In the genomic region with DNA sequence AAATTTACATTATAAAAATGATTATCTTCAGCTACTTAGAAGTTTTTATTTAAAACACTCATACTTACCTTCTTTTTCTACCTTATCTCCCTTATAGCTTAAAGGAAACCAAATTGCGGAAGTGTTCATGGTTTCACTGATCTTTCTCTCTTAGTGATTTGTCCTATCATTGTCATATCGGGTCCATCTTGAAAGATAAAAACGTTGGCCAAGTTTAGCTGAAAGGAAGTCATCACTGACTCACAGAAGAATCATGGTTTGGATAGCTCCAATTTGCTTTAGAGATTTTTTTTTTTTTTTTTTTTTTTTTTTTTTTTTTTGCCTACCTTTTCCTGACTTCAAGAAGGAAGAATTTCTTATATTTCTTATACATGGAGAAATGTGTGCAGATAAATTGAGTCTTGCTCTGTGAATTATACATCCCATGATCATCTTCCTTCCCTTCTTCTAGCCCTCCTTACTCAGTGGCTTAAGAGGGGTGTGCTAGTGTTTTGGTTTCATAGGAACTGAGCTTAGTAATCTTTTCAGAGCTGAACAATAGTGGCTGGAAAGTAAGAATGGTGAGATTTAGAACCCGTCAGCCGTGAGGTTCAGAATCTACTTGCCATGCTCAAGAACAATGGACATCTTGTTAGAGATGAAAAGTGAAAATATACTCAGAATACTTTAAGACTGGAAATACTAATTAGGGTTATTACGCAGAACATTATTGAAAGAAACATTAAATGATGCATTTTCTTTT, we compare ENCODE assay signal across 24 mouse cellular contexts.
DNase-seq lines count a peak whose midpoint lies in the region; ATAC-seq and TF ChIP-seq lines count a peak whose summit lies in the region.
"Had no signal": no experiment of that assay in that cellular context is flagged by ENCODE, and none has a peak within 500 bp of the region (broad histone marks: within the 10 kb centered on the region; RNA-seq: fewer than 3 reads in every experiment).

No protein-coding gene starts in this region.

- no peak for DNase-seq in forebrain, embryonic 11.5 days (ENCODE audit: low spot score)
- DNase-seq in 416B (ENCODE audit: low read depth) (peak; percentile 89), ES-E14 (ENCODE audit: low read depth, low spot score) (no peak)
- peak; percentile 15 for DNase-seq in brain, embryonic 14.5 days (ENCODE audit: low read depth)
- no peak for DNase-seq in cerebellum, postnatal 25 days
- DNase-seq in cerebellum, postnatal 14 days, result no peak
- DNase-seq: adrenal gland, postnatal 14 days; B cell, adult 2 months; cerebellum, adult 18-20 months; cerebellum, adult 9-11 months; gastrocnemius, postnatal 10 days; heart, postnatal 14 days; kidney, adult 2 months had no signal

- H3K27ac ChIP-seq in forebrain, embryonic 11.5 days (ENCODE audit: low read depth, low read length), result no peak overlapping the region
- H3K27ac ChIP-seq in forebrain, embryonic 15.5 days (replicated peaks), result no peak overlapping the region
- H3K27ac ChIP-seq in ES-E14 (ENCODE audit: insufficient read depth, low read depth, low read length, poor library complexity, severe bottlenecking), result no peak overlapping the region
- H3K27ac ChIP-seq in kidney, embryonic 15.5 days, result no peak overlapping the region
- H3K27ac ChIP-seq: embryonic facial prominence, embryonic 13.5 days; heart, embryonic 10.5 days; heart, embryonic 15.5 days; hindbrain, embryonic 13.5 days; hindbrain, postnatal 0 days; intestine, embryonic 15.5 days had no signal

- H3K36me3 ChIP-seq in forebrain, embryonic 11.5 days (ENCODE audit: control insufficient read depth, insufficient read depth, low read length), result no peaks in the 10 kb centered on the region
- no peaks in the 10 kb centered on the region for H3K36me3 ChIP-seq in forebrain, embryonic 15.5 days
- H3K36me3 ChIP-seq in ES-E14 (ENCODE audit: control insufficient read depth, insufficient read depth, low read length, poor library complexity, severe bottlenecking), result no peaks in the 10 kb centered on the region
- no peaks in the 10 kb centered on the region for H3K36me3 ChIP-seq in kidney, embryonic 15.5 days
- H3K36me3 ChIP-seq: embryonic facial prominence, embryonic 13.5 days; heart, embryonic 10.5 days; heart, embryonic 15.5 days; hindbrain, embryonic 13.5 days; intestine, embryonic 15.5 days had no signal

- no peaks in the 10 kb centered on the region for H3K4me1 ChIP-seq in forebrain, embryonic 11.5 days (replicated peaks; ENCODE audit: control insufficient read depth, insufficient read depth, low read length)
- H3K4me1 ChIP-seq in forebrain, embryonic 15.5 days, result no peaks in the 10 kb centered on the region
- no peaks in the 10 kb centered on the region for H3K4me1 ChIP-seq in ES-E14 (ENCODE audit: control insufficient read depth in 2 of 2, insufficient read depth in 2 of 2, low read length in 2 of 2, poor library complexity in 1 of 2)
- H3K4me1 ChIP-seq in kidney, embryonic 15.5 days, result no peaks in the 10 kb centered on the region
- H3K4me1 ChIP-seq: embryonic facial prominence, embryonic 13.5 days; heart, embryonic 10.5 days; hindbrain, embryonic 13.5 days; intestine, embryonic 15.5 days had no signal

- H3K9ac ChIP-seq in forebrain, embryonic 11.5 days (ENCODE audit: low read length), result no peak overlapping the region
- no peak overlapping the region for H3K9ac ChIP-seq in forebrain, embryonic 15.5 days (replicated peaks)
- no peak overlapping the region for H3K9ac ChIP-seq in ES-E14 (ENCODE audit: insufficient read depth, low read depth, low read length, poor library complexity, severe bottlenecking)
- no peak overlapping the region for H3K9ac ChIP-seq in kidney, embryonic 15.5 days
- H3K9ac ChIP-seq: embryonic facial prominence, embryonic 13.5 days; heart, embryonic 15.5 days; hindbrain, embryonic 13.5 days; intestine, embryonic 15.5 days had no signal

- peak; percentile 51; the same call in 1 of the 2 replicates for ATAC-seq in forebrain, embryonic 11.5 days (replicated peaks; ENCODE audit: low FRiP score)
- no peak for ATAC-seq in forebrain, embryonic 15.5 days (replicated peaks)
- no peak for ATAC-seq in kidney, embryonic 15.5 days (replicated peaks; ENCODE audit: low FRiP score)
- ATAC-seq: activated CD4-positive, CD25-positive, alpha-beta regulatory T cell, adult 4 months; forebrain, embryonic 14.5 days; hindbrain, postnatal 0 days; intestine, embryonic 15.5 days; Patski had no signal

- WGBS in forebrain, embryonic 11.5 days, result 59% methylated on average over 6 of the region's 6 CpGs
- WGBS in forebrain, embryonic 15.5 days, result 52% methylated on average over 6 of the region's 6 CpGs
- WGBS in kidney, embryonic 15.5 days, result 84% methylated on average over 6 of the region's 6 CpGs

- H3K9me3 ChIP-seq in forebrain, embryonic 11.5 days (ENCODE audit: control insufficient read depth, low read length), result no peaks in the 10 kb centered on the region
- no peaks in the 10 kb centered on the region for H3K9me3 ChIP-seq in forebrain, embryonic 15.5 days
- H3K9me3 ChIP-seq in ES-E14 (ENCODE audit: control insufficient read depth, insufficient read depth, low read depth, low read length), result no peaks in the 10 kb centered on the region
- H3K9me3 ChIP-seq in kidney, embryonic 15.5 days (replicated peaks), result no peaks in the 10 kb centered on the region
- H3K9me3 ChIP-seq: embryonic facial prominence, embryonic 13.5 days; heart, embryonic 10.5 days; heart, embryonic 15.5 days; hindbrain, embryonic 13.5 days; intestine, embryonic 15.5 days had no signal

- H3K27me3 ChIP-seq in forebrain, embryonic 11.5 days (ENCODE audit: control insufficient read depth, insufficient read depth, low read length), result no peaks in the 10 kb centered on the region
- no peaks in the 10 kb centered on the region for H3K27me3 ChIP-seq in forebrain, embryonic 15.5 days
- no peaks in the 10 kb centered on the region for H3K27me3 ChIP-seq in kidney, embryonic 15.5 days
- H3K27me3 ChIP-seq: embryonic facial prominence, embryonic 13.5 days; heart, embryonic 15.5 days; hindbrain, embryonic 13.5 days; intestine, embryonic 15.5 days had no signal

- no peak for TF ChIP-seq POLR2A in brain, embryonic 14.5 days (IDR thresholded peaks at IDR 0.05; ENCODE audit: borderline replicate concordance, extremely low read depth, insufficient read depth, insufficient read length, poor library complexity, severe bottlenecking)

- no peak for TF ChIP-seq CTCF in brain, embryonic 14.5 days (IDR thresholded peaks at IDR 0.05; ENCODE audit: borderline replicate concordance, extremely low read depth, insufficient read depth, insufficient read length)

- H3K4me2 ChIP-seq in forebrain, embryonic 11.5 days (ENCODE audit: low read depth, low read length, severe bottlenecking), result no peak overlapping the region
- H3K4me2 ChIP-seq in forebrain, embryonic 15.5 days (replicated peaks), result no peak overlapping the region
- no peak overlapping the region for H3K4me2 ChIP-seq in kidney, embryonic 15.5 days
- H3K4me2 ChIP-seq: embryonic facial prominence, embryonic 13.5 days; heart, embryonic 15.5 days; hindbrain, embryonic 13.5 days; intestine, embryonic 15.5 days had no signal

- in situ Hi-C loops in ES-E14 (cut with MboI; ENCODE audit: low sequenced_read_pairs in 2 of 2, unreplicated experiment in 2 of 2), result no loop called here

- no peak overlapping the region for H3K4me3 ChIP-seq in forebrain, embryonic 11.5 days (ENCODE audit: low read depth, low read length)
- H3K4me3 ChIP-seq in forebrain, embryonic 15.5 days, result no peak overlapping the region
- no peak overlapping the region for H3K4me3 ChIP-seq in ES-E14 (ENCODE audit: insufficient read depth in 1 of 2, low read depth in 1 of 2, low read length in 2 of 2, poor library complexity in 1 of 2, severe bottlenecking in 1 of 2)
- no peak overlapping the region for H3K4me3 ChIP-seq in kidney, embryonic 15.5 days (replicated peaks)
- H3K4me3 ChIP-seq: embryonic facial prominence, embryonic 13.5 days; heart, embryonic 10.5 days; heart, embryonic 15.5 days; hindbrain, embryonic 13.5 days; intestine, embryonic 15.5 days had no signal

TF ChIP-seq in ES-E14, 5 proteins besides CTCF, POLR2A, EP300 and RAD21:
- 0 out of 2 replicates have a peak, but pooled peaks have one; percentile 14 for TF ChIP-seq ZNF384 (IDR thresholded peaks at IDR 0.05; ENCODE audit: low read depth, low read length)
- no peak for TF ChIP-seq ZC3H11A (IDR thresholded peaks at IDR 0.05; ENCODE audit: borderline replicate concordance, low read depth, low read length)

Comparison
In these comparisons a context has a peak if more than half of its experiments do, and no peak if none do; other contexts are left out.
1. DNase-seq: peak in 416B (single experiment) and brain, embryonic 14.5 days (single experiment); none in forebrain, embryonic 11.5 days (single experiment), ES-E14 (single experiment), cerebellum, postnatal 25 days (0 of 2) and cerebellum, postnatal 14 days (0 of 2).